Mouse (Mus musculus): ENCODE data around the gene Vps52. TPM values are rescaled to one million over a fixed set of nuclear protein-coding genes. Genes with fewer than 3 reads are reported as not detected.

Gene Vps52
- 58.6 TPM for total RNA-seq (2023)

GRCm38 (mm10) chr17:33955555-33956214 lies at the start of gene Vps52, which contains the start of gene Rps18:
Gene Vps52, plus strand, starts transcription at chr17:33955812.
Gene Rps18, minus strand, starts transcription at chr17:33956001.

GRCm38 (mm10) chr17:33909077-33909868 lies 46.3 kb upstream of the Vps52 start, which contains the start of gene Daxx:
Gene Daxx, plus strand, starts transcription at chr17:33909414.

GRCm38 (mm10) chr17:33915671-33916250 lies 39.9 kb upstream of the Vps52 start, which contains the start of the genes Tapbp and Zbtb22:
Gene Tapbp, plus strand, starts transcription at chr17:33915899.
Gene Zbtb22, plus strand, starts transcription at chr17:33915904.

GRCm38 (mm10) chr17:33929371-33930279 lies 26.0 kb upstream of the Vps52 start, which contains the start of gene Rgl2:
Gene Rgl2, plus strand, starts transcription at chr17:33929543.

GRCm38 (mm10) chr17:33940206-33940805 lies 15.3 kb upstream of the Vps52 start, which contains the start of the genes Pfdn6 and Wdr46:
Gene Pfdn6, minus strand, starts transcription at chr17:33940343.
Gene Wdr46, plus strand, starts transcription at chr17:33940660.

GRCm38 (mm10) chr17:33951021-33951946 lies 4.3 kb upstream of the Vps52 start, which contains the start of gene B3galt4:
Gene B3galt4, minus strand, starts transcription at chr17:33951488.

GRCm38 (mm10) chr17:34000150-34000537 lies 44.5 kb downstream of the Vps52 start, which contains the start of gene H2-K1:
Gene H2-K1, minus strand, starts transcription at chr17:34000347.

Other genes with a start within 250 kb of the Vps52 start
- 58.7 TPM for gene March2, start 237.1 kb upstream of the Vps52 start, total RNA-seq (2023)
- 192 TPM for gene Rab11b, start 195.3 kb upstream of the Vps52 start, total RNA-seq (2023)
- 1.4 TPM for gene Angptl4, start 174.0 kb upstream of the Vps52 start, total RNA-seq (2023)
- 3.1 TPM for gene Kank3, start 145.3 kb upstream of the Vps52 start, total RNA-seq (2023)
- 5,360 TPM for gene Rps28, start 131.2 kb upstream of the Vps52 start, total RNA-seq (2023)
- gene Ndufa7, start 131.2 kb upstream of the Vps52 start, total RNA-seq (2023): 138 TPM
- 9.8 TPM for gene Cd320, start 112.7 kb upstream of the Vps52 start, total RNA-seq (2023)
- gene Gm7029, start 82.0 kb upstream of the Vps52 start, total RNA-seq (2023): not detected
- gene Kifc1, start 65.2 kb upstream of the Vps52 start, total RNA-seq (2023): 5.4 TPM
- 1.1 TPM for gene Platr17, start 50.7 kb upstream of the Vps52 start, total RNA-seq (2023)
- 60.9 TPM for gene Daxx, start 46.4 kb upstream of the Vps52 start, total RNA-seq (2023)
- 363 TPM for gene Tapbp, start 39.9 kb upstream of the Vps52 start, total RNA-seq (2023)
- 29.5 TPM for gene Zbtb22, start 39.9 kb upstream of the Vps52 start, total RNA-seq (2023)
- gene Rgl2, start 26.3 kb upstream of the Vps52 start, total RNA-seq (2023): 159 TPM
- gene Pfdn6, start 15.5 kb upstream of the Vps52 start, total RNA-seq (2023): 61.3 TPM
- 67.7 TPM for gene Wdr46, start 15.2 kb upstream of the Vps52 start, total RNA-seq (2023)
- 16.0 TPM for gene B3galt4, start 4.3 kb upstream of the Vps52 start, total RNA-seq (2023)
- 2,292 TPM for gene Rps18, start 189 bp downstream of the Vps52 start, total RNA-seq (2023)
- 4,625 TPM for gene H2-K1, start 44.5 kb downstream of the Vps52 start, total RNA-seq (2023)
- gene Ring1, start 68.9 kb downstream of the Vps52 start, total RNA-seq (2023): 32.6 TPM
- 140 TPM for gene H2-Ke6, start 72.2 kb downstream of the Vps52 start, total RNA-seq (2023)
- 91.6 TPM for gene Slc39a7, start 75.9 kb downstream of the Vps52 start, total RNA-seq (2023)
- gene Rxrb, start 76.0 kb downstream of the Vps52 start, total RNA-seq (2023): 103 TPM
- 21.9 TPM for gene Col11a2, start 83.6 kb downstream of the Vps52 start, total RNA-seq (2023)
- 24.7 TPM for gene H2-Oa, start 136.5 kb downstream of the Vps52 start, total RNA-seq (2023)
- 62.7 TPM for gene H2-DMa, start 163.7 kb downstream of the Vps52 start, total RNA-seq (2023)
- 368 TPM for gene Brd2, start 166.8 kb downstream of the Vps52 start, total RNA-seq (2023)
- 84.9 TPM for gene H2-DMb2, start 187.5 kb downstream of the Vps52 start, total RNA-seq (2023)
- 48.5 TPM for gene H2-DMb1, start 197.3 kb downstream of the Vps52 start, total RNA-seq (2023)
- gene Tap1, start 231.7 kb downstream of the Vps52 start, total RNA-seq (2023): 168 TPM
- gene Psmb9, start 232.0 kb downstream of the Vps52 start, total RNA-seq (2023): 152 TPM
- gene Psmb8, start 241.9 kb downstream of the Vps52 start, total RNA-seq (2023): 252 TPM
- 150 TPM for gene Tap2, start 247.7 kb downstream of the Vps52 start, total RNA-seq (2023)